Mouse (Mus musculus) activated CD4-positive, CD25-positive, alpha-beta regulatory T cell, adult 4 months (primary cell): Measurements from ENCODE around the gene Fbln1. TPM values are rescaled to one million over a fixed set of nuclear protein-coding genes. Genes with fewer than 3 reads are reported as not detected.

Experiments used
- ATAC-seq: one replicate; pipeline ENCODE4 v1.8.0; 2017
- polyA plus RNA-seq, 2 experiments: library from polyadenylated mRNA; unstranded; fragments of 100-300 nt; shearing (Covaris generic); gene quantifications; one replicate each; pipeline ENCODE4 v1.2.1; 2017

The Fbln1 gene
- polyA plus RNA-seq, 2 experiments from 2014 or later, result 0.13 to 0.29 TPM

DNA sequence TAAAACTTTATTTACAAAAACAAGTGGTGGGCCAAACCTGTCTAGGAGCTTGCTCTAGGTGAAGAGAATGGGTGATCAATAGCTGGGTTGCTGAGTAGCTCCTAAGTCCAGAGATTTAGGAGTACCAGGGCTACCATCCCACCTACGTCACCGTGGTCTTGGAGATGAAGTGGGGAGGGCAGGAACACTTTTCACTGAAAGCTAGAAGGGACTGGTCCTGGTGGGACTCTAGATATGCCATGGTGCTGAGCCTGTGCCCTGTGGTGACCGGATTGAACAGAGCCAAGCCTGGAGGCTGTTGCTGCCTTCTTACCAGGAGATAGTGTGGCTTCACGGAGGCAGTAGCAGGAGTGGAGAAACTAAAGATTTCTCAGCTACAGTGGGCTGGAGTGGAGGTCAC, 34.3 kb downstream of the Fbln1 start:
- no peak for ATAC-seq

DNA sequence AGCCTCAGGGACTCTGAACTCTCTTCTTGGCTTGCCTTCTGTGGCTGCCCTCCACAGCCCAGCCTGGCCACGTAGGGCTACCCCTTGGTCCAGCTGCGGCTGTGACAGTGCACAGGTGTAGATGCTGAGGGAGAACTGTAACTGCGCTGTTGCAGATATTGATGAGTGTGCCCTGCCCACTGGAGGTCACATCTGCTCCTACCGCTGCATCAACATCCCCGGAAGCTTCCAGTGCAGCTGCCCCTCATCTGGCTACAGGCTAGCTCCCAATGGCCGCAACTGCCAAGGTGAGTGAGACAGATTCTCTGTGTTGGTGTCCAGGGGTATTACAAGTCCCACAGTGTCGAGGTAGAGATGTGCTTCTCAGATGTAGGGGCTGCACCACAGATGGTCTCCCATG, 36.1 kb downstream of the Fbln1 start:
- ATAC-seq, result no peak

DNA sequence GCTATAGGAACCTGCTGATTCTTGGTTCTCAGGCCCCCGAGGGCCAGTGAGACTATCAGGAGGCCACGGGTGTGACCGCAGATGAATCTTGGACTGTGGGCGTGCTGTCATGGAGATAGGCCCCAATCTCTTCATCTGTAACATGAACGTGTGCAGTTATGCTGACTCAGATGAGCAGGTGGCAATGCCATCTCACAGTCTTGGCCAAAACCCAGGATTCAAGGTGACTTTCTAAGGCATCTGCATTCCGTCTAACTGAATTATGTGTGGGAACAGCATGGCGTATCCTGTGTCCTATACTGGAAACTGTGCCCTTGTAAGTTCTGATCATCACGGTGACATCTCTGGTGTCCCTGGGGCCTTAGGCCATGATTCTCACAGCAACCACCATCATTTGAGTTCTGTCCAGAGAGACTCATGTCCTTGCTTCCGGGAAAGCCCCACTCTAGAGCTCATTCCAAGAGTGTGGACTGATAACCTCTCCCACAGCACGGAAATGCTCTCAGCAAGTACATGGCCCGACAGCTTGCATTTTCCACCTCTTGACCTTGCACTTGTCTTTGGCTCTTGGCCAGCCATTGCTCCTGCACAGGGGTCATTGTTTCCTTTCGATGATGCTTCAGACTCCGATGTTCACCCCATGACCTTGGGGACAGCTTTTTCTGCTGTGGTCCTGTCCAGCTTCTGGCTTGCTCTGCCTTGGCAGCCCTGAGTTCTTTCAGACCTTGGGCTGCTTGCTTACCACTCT, 38.8 kb downstream of the Fbln1 start:
- ATAC-seq, result no peak

DNA sequence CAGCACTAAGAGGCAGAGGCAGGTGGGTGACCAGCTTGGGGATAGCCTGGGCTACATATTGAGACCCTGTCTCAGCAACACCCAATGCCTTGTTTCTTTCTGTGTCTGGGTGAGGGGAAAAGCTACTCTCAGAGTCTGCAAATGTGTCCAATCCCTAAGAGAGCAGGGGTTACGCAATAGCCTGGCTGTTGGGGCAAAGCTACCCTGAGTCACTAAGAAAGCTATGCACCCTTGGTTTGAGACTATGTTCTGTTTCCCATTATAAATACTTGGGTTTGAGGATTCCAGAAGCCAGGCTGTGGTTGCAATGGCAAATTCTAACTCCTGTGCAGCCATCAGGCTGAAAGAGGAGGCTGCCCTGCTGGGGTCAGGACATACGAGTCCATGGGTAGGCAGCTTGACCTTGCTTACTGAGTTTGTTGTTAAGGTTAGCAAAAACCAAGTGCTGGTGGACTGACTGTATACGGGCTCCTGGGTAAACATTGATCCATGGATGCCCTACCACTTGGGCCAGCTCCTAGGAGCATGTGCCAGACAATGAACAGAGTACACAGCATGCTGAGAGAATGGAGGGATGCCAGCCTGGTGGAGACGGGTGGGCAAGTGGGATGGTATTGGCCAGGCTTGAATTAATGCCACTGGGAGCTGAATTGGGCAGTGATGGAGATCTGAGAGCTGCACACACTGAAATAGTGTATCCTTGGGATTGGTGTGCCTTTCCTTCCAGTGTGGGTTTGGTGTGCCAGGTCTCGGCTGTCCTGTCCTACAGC, 39.7 kb downstream of the Fbln1 start:
- no peak for ATAC-seq

DNA sequence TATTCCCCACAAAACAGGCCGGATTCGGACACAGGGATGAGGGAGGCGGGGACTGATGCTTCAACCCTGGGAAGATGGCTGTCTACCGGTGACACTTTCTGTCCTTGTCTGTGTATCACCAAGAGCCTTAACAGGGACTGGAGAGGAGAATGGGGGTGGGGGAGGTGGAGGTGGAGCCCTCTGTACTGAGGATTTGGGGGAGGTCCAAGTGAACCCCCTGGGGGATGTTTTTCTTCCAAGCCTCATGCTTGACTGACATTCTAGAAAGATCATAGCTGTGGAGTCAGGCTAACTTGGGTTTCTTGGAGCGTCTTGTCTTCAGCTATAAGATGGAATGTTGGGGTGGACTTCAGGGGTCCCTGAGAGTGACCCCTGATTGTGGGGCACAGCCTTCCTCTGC, 40.3 kb downstream of the Fbln1 start:
- ATAC-seq, result no peak

DNA sequence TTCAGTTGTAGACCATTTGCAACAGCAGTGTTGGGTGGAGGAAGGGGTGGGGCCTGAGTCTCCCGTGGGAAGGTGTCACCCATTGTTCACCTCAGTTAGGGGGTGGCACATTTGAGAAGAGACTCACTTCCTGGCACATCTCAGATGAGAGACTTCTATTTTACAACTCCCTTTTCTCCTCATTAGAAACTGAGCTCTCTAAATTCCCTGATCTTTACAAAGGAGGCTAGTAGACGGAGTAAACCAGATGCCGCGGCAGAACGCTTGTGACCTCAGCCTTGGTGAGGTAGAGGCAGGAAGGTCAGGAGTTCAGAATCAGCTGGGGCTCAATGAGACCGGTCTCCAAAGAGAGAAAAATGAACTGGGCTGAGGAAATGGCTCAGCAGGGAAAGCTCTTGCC, 41.2 kb downstream of the Fbln1 start:
- ATAC-seq, result no peak

DNA sequence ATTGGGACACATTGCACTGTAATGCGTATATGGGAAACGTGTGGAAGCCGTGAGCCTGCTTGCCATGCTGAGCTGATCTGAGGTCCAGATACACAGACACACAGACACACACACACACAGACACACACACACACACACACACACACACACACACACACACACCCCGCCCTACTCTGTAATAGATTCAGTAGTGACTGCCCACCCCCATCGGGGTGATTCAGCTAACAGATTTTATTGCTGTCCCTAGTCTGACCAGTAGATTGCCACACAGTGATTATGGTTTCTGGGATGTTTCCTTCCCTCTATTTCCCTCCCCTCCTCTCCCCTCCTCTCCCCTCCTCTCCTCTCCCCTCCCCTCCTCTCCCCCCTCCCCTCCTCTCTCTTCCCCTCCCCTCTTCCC, 42.6 kb downstream of the Fbln1 start:
- no peak for ATAC-seq

DNA sequence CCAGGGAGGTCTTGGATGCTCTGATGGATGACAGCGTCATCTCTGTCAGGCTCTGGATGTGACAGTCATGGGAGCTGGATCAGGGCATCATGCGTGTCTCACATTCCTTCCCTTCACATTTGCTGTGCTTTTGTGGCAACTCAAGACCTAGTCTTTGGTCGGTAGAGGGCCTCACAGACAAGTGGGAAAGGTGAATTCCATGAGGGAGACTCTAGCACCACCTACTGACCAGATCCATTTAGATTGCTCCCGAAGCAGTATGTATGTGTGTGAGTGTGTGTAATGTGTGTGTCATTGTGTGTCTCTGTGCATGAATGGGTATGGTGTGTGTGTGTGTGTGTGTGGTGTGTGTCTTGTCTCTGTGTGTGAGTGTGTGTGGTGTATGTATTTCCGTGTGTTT, 43.5 kb downstream of the Fbln1 start:
- ATAC-seq, result no peak

DNA sequence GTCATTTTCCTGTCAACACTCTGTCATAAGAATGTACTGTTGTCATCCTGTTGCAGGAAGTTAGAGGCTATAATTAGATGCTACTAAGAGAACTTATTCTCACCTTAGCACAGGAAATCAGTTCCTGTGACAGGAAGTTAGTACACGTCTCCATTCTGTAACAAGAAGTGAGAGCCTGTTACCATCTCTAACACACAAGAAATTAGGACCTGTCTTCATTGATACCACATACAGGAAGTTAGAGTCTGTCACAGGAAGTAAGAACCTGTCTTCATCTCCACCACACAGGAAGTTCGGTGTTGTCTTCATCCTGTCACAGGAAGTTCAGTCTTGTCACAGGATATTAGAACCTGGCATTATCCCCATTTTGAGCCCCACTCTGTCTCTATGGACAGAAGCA, 44.7 kb downstream of the Fbln1 start:
- ATAC-seq, result peak; percentile 81

DNA sequence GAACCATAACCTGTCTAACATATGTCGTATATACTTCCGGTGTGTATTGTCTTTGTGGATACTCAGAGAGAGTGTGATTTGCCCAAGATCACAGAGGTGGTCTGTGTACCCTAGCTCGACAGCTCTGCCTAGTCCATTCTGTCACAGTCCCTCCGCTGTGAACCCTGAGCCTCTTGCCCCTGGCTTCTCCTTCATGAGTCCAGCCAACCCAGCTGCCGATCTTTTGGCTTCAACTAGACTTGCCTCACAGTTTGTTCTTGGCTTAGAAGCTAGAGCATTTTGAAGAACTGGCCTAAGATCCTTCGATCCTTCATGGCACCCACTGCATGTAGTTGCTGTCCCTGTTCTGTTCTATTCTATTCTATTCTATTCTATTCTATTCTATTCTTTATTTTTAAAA, 46.7 kb downstream of the Fbln1 start:
- ATAC-seq, result no peak

DNA sequence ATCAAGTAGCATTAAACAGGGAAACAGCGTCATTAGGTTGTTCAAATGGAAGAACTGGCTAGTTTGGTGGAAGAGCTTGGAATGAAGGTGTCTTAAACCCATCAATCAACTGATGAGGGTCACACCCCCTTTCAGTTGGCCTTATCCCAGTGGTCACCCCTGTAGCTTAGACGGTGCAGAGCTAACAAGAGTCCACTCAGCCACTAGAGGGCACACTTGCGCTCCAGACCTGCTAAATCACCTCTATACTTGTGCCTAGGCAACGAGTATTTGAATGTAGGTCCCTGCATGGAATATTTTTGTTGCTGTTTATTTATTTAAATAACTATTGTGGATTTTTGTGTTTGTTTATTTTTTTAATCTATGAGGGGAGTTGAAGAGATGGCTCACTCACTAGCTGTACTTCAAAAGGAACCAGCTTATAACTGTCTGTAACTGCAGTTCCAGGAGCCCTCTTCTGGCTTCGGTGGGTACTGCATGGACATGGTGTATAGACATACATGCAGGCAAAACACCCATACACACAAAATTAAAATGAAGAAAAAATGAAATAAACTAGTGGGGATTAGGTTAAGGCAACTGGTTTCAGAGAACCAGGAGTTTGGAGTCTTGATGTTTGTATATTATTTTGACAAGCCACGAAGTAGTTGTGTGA, 52.2 kb downstream of the Fbln1 start:
- peak; percentile 19 for ATAC-seq

DNA sequence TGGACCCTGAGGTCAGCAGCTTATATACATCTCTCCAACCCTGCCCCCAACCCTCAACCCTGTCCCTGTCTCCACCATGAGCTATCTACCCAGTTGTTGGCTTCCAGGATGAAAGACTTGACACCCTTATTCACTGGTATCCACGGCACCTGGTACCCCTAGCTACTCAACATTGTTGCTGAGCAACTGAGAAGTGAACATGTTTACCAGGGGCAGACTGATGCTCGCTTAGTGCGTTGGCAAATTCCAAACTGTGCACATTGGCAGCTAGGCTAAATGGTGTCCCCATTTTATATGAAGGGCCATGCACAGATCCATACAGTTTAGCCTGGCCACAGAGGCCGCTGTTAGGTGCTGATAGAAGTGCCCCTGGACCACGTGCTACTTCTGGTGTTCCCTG, 57.1 kb downstream of the Fbln1 start:
- no peak for ATAC-seq

DNA sequence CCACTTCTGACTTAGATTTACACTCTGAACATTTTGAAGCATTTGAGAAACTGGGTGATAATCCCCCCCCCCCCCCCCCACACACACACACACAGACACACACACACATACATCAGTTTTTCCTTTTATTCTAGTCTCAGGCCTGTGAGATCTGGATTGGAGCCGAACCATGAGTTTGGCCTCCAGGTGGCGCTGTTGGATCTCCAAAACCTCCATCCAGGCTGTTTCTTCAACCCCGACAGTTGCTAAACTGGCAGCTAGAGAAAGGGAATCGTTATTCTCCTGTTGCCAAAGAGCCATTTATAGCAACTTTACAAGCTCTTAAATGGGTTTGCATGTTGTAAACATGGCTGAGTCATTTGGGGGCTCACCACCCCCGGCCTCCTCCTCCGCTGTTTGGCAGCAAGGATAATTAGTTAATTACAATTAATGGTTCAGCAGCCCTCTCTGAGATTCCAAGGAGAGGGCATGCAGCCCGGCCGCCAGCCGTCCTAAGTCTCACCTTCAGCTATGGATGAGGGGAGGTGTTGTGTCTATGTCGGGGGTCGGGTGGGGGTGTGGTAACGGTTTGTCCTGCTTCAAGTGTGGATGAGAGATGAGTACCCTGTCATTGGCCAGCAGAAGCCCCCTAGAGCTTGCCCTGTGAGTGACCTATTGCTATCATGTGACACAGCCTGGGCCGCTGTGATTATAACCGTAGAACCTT, 61.1 kb downstream of the Fbln1 start:
- ATAC-seq, result no peak

DNA sequence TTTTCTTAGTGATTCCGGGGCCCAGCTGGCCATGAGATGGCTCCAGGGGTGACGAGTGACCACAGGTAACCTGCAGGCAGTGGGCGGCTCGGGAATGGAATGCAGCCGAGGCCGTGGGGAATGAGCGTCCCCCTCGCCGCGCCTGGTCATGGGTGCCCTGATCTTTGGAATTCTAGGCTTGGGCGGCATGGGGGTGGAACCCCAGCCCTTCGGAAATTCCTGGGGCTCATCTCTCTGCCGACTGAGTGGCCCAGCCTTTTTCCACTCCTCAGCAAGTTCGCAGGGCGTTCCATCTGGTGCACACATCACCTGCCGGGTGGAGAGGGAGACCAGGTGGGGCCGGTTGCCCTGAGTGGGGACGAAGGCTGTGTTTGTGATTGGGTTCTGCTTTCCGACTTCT, 62.1 kb downstream of the Fbln1 start:
- no peak for ATAC-seq

DNA sequence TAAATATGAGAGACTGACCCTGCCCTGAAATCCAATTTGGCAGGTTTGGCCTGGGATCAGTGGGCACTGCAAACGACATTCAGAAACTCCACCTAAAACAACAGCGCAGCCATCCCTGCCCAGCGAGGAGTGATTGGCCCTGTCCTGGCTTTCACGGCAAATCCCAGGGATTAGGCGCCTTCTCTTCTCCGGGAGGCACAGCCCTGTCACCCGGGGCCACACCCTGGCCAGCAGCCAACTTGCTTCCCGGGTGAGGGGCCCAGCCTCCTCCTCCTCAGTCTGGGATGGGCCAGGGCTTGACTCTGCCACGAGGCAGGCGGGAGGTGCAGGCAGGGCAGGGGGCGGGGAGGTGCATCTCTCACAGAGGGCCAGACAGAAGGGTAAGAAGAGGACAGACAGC, 67.2 kb downstream of the Fbln1 start:
- no peak for ATAC-seq

DNA sequence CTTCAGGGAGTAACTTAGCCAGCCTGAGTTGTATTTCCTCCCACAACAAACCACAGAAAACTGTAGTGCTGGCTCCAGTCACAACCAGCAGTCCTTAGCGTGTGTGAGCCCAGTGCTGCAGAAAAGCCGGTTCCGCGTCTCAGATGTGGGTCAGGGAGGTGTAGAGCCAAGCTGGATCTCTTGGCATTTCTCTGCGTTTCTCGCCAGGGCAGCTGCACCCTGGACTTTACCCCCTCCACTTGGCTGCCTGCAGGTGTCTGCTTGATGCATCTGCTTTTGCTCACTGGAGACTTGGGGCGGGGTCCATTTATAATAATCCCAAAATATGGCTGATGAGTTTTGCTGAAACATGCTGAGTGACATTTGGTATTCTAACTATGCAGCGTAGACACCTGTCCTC, 71.5 kb downstream of the Fbln1 start:
- ATAC-seq, result no peak

DNA sequence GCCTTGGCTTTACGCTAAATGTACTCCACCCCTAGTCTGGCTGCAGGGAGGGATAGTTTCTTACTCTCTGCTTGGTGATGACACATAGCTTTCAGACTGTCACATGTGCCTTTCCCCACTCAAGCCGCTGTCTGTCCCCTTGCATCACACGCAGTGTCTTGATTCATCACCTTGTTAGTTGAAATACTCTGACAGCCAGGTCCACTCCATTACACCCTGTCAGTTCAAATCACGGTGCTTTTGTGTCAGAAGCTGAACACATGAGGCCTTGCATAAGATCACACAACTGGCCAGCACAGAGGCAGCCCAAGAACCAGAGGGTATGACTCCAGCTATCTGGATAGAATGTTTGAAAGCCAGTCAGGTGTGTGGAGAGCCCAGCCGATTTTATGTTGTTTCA, 73.2 kb downstream of the Fbln1 start:
- no peak for ATAC-seq

DNA sequence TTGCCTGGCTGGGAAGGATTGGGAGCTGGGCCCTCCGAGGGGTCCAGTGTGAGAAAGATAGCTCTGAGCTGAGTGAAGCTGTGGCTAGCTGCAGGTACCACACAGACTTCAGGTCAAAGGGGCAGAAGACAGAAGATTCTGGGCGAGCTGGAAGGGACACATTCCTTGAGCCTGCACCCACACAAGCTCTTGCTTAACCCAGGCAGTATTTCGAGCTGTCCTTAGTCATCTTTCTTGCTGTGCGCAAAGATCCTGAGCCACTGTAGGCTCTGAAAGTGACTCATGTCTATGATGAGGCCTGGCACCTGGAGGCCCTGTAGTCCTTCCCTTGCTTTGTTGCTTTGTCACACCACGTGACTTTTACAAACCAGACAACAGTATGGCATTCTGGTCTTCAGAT, 76.3 kb downstream of the Fbln1 start:
- no peak for ATAC-seq

DNA sequence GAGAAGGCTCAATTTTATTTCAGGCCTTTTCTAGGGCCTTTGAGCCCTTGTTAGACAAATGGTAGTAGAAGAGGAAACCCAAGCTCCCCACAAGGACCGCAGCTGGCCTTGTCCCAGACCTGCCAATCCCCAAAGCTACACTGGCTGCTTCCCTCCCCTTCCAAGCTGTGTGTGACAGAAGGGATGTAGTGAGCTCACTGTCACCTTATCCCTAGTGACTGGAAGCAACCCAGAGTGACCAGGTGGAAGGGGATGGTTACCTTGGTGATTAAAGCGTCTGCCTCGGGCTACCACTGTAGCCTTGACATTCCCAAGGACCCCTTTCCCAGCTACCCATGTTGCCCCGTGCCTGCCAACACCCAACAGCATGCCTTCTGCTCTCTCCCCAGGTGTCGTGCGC, 78.9 kb downstream of the Fbln1 start:
- ATAC-seq, result no peak

DNA sequence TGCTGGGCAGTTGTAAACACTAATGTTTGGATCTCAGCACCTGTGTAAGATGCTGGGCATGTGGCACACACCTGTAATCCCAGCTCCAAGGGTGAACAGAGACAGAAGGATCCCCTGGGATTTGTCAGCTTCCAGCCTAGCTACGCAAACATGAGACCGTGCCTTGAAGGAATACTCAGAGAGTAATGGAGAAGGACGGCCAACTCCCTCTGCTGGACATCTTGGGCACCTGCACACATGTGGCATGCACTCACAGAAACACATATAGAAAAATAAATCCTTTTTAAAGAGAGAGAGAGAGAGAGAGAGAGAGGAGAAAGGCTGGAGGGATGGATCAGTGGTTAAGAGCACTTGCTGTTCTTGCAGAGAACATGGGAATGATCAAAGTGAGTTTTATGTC, 88.9 kb downstream of the Fbln1 start:
- ATAC-seq, result no peak

DNA sequence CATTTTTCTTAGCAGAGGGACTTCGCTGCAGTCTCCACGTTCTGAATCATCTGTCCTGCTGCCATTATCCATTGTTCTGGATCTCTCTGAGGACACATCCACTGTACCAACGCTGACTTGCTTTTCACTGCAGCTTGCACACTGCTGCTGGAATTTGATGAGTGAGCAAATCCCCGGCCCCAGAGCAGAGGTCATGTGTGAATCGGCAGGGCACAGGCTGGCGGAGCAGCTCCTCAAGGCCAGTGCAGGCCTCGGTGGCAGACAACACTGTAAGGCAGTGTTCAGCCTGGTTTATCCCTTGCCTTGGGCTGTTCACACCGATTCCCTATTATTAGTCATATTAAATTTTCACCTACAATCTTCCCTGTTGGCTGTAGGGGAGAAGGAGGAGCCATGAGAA, 89.8 kb downstream of the Fbln1 start:
- ATAC-seq, result no peak

DNA sequence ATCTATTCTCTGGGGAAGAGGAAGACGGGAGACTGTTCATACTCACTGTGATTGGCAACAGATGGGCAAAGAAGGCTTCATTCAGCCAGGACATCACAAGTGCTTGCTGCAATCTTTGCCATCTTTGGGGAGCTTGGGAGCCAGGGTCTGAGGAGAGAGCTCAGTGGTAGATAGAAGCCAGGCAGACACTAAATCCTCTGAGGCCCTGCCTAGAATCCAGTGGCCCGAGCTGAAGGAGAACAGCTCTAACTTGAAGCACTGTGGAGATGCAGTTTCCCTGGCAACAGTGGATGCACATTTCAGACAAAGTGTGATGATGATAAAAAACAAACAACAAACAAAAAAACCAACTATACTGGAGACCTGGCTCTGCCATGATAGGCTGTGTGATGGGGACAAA, 90.2 kb downstream of the Fbln1 start:
- no peak for ATAC-seq

DNA sequence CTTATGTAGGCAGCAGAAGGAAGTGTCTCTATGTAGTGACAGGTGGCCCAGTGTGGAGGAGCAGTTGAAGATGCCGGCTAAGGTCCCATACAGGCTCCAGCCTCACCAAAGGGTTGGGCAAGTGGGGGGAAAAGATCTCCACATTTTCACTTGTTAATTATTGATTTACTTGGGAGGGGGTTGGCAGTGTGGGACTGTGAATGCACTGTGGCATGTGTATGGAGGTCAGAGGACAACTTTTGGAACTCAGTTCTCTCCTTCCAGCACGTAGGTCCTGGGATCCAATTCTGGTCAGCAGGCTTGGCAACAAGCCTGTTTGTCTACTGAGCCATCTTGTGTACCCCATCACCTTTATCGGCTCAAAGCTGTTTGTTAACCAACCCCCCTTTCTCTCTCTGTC, 90.8 kb downstream of the Fbln1 start:
- no peak for ATAC-seq
